Mouse (Mus musculus): ENCODE data around the gene Vmn1r86. TPM values are rescaled to one million over a fixed set of nuclear protein-coding genes. Genes with fewer than 3 reads are reported as not detected.

Vmn1r86 gene
- total RNA-seq (2023): not detected

GRCm38 (mm10) chr7:13119817-13120216 lies at the start of gene Vmn1r86:
TSS of gene Vmn1r86 (minus strand) at chr7:13119917.

DNA sequence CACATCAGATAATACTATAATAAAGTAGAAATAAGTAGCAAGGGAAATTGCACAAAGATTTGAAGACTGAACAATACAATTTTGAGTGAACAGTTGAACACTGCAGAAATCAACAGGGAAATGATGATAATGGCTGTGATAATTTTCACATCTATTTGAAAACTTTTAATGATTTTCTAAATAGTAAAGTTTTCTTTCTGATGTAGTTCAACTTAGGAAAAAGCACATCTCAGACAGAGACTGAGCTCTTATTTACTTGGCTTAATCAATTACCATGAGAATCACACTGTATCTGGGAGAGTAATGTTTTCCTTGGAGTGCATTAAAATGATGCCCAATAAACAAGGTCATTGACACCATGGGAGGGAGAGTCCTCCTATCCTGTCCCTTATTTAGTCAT lies 39.6 kb upstream of the Vmn1r86 start, which contains the start of gene Vmn1r88:
Gene Vmn1r88, plus strand, starts transcription at position 301 of the 400 bp plus-strand sequence.

DNA sequence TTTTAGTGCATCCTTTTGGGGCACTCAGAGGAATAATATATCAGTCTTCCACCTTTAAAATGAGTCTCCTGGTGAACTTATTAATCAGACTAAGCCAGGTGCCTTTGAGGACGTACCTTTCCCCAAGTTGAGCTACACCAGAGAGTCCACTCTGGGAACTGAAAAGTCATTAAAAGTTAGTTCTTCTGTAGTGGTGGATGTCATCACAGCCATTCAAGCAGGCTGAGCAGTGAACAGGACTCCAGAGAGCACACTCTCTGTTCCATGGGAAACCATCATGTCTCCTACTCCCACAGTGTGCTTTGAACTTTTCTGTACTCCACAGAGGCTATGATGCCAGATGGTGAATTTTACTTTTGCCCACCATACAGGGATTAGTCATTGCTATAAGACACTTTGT lies 20.3 kb upstream of the Vmn1r86 start, which contains the start of gene Vmn1r87:
Gene Vmn1r87, minus strand, starts transcription at position 101 of the 400 bp plus-strand sequence.

DNA sequence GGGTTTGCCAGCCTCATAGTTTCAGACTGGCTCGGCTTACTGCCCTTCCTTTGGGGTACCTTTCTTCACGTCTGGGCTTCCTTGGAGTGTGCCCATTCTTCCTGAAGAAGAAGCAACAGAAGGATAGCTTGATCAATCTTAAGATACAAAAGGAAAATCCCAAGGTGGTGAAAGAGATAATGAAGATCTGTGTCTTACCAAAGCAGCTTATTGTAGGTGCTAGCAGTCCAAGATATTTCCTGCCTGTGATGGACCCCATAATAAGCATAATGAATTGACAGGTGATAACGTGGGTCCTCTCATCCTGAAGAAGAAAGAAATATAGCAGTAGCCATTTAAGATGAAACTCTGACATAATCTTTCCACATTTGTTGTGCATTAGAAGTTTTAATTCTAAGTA lies 24.6 kb downstream of the Vmn1r86 start, which contains the start of gene Vmn1r85:
Gene Vmn1r85, minus strand, starts transcription at position 101 of the 400 bp plus-strand sequence.

DNA sequence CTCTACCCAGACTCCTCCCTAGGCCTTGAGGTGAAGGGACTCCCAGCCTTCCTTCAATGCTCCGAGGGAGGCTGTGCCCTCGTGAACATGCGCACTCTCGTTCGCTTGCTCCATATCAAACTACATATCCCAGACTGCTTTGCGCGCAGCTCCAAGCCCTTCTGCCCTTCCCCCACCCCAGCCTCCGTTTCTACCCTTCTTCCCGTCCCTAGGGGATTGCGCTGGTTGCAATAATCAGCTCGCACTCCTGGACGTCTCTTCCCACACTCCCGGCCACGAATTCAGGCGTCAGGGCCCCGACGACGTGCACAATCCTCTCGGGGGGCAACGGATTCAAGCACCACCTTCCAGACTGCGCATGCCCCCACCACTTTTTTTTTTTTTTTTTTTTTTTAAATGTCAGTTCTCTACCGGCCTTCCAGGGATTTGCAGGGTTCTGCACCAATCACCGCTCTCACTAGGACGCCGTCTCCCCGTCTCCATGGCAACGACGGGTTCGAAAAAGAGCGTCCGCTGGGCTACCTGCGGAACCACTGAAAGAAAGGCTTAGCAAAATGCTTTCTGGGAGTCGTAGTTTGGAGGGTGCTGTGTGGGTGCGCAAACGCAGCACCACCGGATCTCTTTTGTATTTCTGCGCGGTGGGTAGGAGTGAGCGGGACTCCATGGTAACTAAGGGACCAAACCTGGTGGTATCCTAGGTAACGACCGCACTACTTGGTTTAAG lies 65.3 kb downstream of the Vmn1r86 start, which contains the start of gene Mzf1:
Gene Mzf1, minus strand, starts transcription at position 478 of the 724 bp plus-strand sequence.

Other genes with a start within 250 kb of the Vmn1r86 start
- 0.82 TPM for gene Zfp128, start 238.7 kb downstream of the Vmn1r86 start, total RNA-seq (2023)
- 8.8 TPM for gene Zscan22, start 222.1 kb downstream of the Vmn1r86 start, total RNA-seq (2023)
- 2,676 TPM for gene Rps5, start 197.6 kb downstream of the Vmn1r86 start, total RNA-seq (2023)
- 1.3 TPM for gene Rnf225, start 192.5 kb downstream of the Vmn1r86 start, total RNA-seq (2023)
- 1.5 TPM for gene Zfp324, start 154.1 kb downstream of the Vmn1r86 start, total RNA-seq (2023)
- gene Zfp446, start 142.1 kb downstream of the Vmn1r86 start, total RNA-seq (2023): 7.4 TPM
- gene Slc27a5, start 121.7 kb downstream of the Vmn1r86 start, total RNA-seq (2023): 0.35 TPM
- 362 TPM for gene Trim28, start 120.8 kb downstream of the Vmn1r86 start, total RNA-seq (2023)
- gene Zbtb45, start 109.9 kb downstream of the Vmn1r86 start, total RNA-seq (2023): 11.5 TPM
- gene Chmp2a, start 85.1 kb downstream of the Vmn1r86 start, total RNA-seq (2023): 90.7 TPM
- gene Ube2m, start 81.6 kb downstream of the Vmn1r86 start, total RNA-seq (2023): 77.5 TPM
- gene Mzf1, start 65.2 kb downstream of the Vmn1r86 start, total RNA-seq (2023): 0.64 TPM
- gene Vmn1r85, start 24.7 kb downstream of the Vmn1r86 start, total RNA-seq (2023): not detected
- gene Vmn1r87, start 20.2 kb upstream of the Vmn1r86 start, total RNA-seq (2023): not detected
- 0.09 TPM for gene Vmn1r88, start 39.7 kb upstream of the Vmn1r86 start, total RNA-seq (2023)
- gene Vmn1r89, start 93.1 kb upstream of the Vmn1r86 start, total RNA-seq (2023): not detected
- gene Lig1, start 157.4 kb upstream of the Vmn1r86 start, total RNA-seq (2023): 19.4 TPM
- gene Zswim9, start 158.8 kb upstream of the Vmn1r86 start, total RNA-seq (2023): 6.4 TPM
- 0.18 TPM for gene Pla2g4c, start 204.7 kb upstream of the Vmn1r86 start, total RNA-seq (2023)

All from CD4-positive naive resting alpha-beta T cell, adult 76 days (primary cell).